Mouse (Mus musculus) T-cell, adult 66 days (primary cell): ENCODE measurements around the gene Vsx1. TPM values are rescaled to one million over a fixed set of nuclear protein-coding genes. Genes with fewer than 3 reads are reported as not detected.

Experiments used
- total RNA-seq, 2 experiments: library from RNA; stranded (reverse); gene quantifications; 3 replicates in 1 of 2; 4 replicates in 1 of 2; pipeline ENCODE4 v1.2.4; 2023

Gene Vsx1
- not detected for total RNA-seq

DNA sequence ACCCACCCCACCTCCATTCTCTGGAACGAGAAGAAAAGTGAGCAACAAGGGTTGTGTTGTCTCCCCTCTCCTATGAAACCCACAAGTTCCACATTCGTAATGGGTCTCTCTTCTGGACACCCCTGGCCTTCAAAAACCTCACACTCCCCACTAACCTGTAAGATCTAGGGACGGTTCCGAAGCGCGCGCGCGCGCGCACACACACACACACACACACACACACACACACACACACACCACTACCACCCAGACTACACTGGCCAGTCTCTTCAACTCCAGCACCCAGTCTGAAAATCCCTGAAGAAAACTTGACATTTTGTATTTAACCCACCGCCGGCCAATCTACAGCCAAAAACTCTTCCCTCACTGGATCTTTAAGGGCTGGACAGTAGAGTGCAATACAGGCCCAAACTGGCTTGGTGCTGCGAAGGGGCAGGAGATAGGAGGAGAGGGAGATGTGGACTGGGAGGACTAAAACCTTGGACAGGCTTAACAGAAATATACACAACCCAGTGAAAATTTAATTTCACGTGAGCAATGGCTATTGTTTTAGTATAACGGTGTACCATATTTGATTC lies at the start of gene Vsx1:
TSS of gene Vsx1 (minus strand) at position 138 of the 578 bp plus-strand sequence.

DNA sequence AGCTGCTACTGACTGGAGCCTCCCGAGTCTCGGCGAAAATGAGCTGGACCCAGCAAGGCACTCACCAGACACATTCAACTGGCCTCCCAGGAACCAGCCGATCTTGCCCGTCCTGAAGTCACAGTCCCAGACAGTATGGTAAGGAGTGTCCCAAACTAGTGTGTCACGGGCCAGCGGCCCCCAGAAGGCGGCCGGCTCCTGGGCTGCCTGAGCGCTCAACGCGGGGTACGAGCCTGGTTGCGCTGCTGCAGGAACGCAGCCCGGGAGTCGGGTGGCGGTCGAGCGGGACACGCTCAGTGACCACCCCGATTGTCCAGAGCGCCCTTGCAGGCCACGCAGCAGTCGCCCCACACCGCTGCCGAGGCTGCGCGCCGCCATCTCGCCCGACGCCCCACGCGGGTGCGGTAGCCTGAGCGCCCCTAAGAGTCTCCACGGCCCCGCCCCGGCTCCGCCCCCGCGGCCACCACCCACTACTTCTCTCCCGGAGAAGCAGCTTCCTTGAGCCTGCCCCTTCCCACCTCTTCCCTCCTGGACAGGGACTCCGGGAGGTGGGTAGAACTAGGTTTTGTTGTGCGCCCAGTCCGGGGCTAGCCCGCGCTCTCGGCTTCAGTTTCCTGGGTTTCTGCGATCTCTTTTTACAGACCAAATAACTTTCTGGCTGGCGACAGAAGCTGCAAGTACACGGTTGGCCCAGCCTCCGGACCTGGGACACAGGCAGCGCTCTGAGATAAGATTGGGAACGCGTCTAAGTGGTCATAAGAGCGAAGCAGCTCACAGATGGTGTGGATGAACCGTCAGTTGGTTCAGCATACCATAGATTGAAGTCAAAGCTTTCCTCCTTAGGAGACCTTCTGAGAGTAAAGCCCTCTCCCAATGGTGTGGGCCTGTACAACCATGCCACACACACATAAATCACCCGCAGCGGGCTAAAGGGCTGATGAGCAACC lies 21.1 kb downstream of the Vsx1 start, which contains the start of gene Acss1:
TSS of gene Acss1 (minus strand) at position 681 of the 947 bp plus-strand sequence.

Other genes starting within 250 kb of the Vsx1 start
- 1 to 10 TPM; 4.9 to 6.6 TPM for gene Zfp442, start 237.9 kb downstream of the Vsx1 start, total RNA-seq
- 1 to 10 TPM; 1.5 to 1.6 TPM for gene Zfp345, start 204.3 kb downstream of the Vsx1 start, total RNA-seq
- gene Cst7, start 118.9 kb downstream of the Vsx1 start, total RNA-seq = 10 to 100 TPM; 34.9 to 43.1 TPM
- gene Apmap, start 80.8 kb downstream of the Vsx1 start, total RNA-seq = 10 to 100 TPM; 25.5 to 35.0 TPM
- 10 to 100 TPM; 44.1 to 47.4 TPM for gene Acss1, start 20.9 kb downstream of the Vsx1 start, total RNA-seq
- gene Entpd6, start 59.7 kb upstream of the Vsx1 start, total RNA-seq = 10 to 100 TPM; 29.4 to 37.2 TPM
- 10 to 100 TPM; 67.3 to 82.5 TPM for gene Pygb, start 97.4 kb upstream of the Vsx1 start, total RNA-seq
- gene Abhd12, start 215.4 kb upstream of the Vsx1 start, total RNA-seq = 10 to 100 TPM; 36.3 to 37.8 TPM
- 1 to 10 TPM; 3.5 to 3.6 TPM for gene Gins1, start 216.0 kb upstream of the Vsx1 start, total RNA-seq